Mouse (Mus musculus) liver, postnatal 0 days (tissue): ENCODE measurements around the gene Saxo1. TPM values are rescaled to one million over a fixed set of nuclear protein-coding genes. Genes with fewer than 3 reads are reported as not detected.
A peak's percentile ranks its signal among the peaks of the same experiment; 100 is the strongest.

ENCODE experiments used
- ATAC-seq: fragments of 200-750 bp; cut with Nextera tagmentation; 2 replicates; pipeline ENCODE4 v1.8.0; 2017; ENCODE audit warnings: mild to moderate bottlenecking, moderate library complexity
- DNase-seq: peaks from one replicate; pipeline ENCODE4 v3.0.0-alpha.2; 2016
- H3K27ac ChIP-seq: fragments of 300-500 bp; sonication (generic); 2 replicates; pipeline ENCODE4 v1.5.1; 2014; ENCODE audit warnings: antibody characterized with exemption, moderate library complexity, mild to moderate bottlenecking, low read depth
- H3K27me3 ChIP-seq: fragments of 300-500 bp; sonication (generic); 2 replicates; pipeline ENCODE4 v1.6.1; 2014; ENCODE audit warnings: low read length, control low read depth, mixed read lengths; ENCODE audit not compliant: insufficient read depth
- H3K36me3 ChIP-seq: fragments of 300-500 bp; sonication (generic); replicated peaks from 2 replicates; pipeline ENCODE4 v1.6.1; 2014; ENCODE audit warnings: mild to moderate bottlenecking, control low read depth, low read length, moderate library complexity, mixed read lengths; ENCODE audit not compliant: insufficient read depth
- H3K4me1 ChIP-seq: fragments of 300-500 bp; sonication (generic); 2 replicates; pipeline ENCODE4 v1.6.1; 2014; ENCODE audit warnings: antibody characterized with exemption, mild to moderate bottlenecking, control low read depth; ENCODE audit not compliant: insufficient read depth
- H3K4me2 ChIP-seq: fragments of 300-500 bp; sonication (generic); 2 replicates; pipeline ENCODE4 v1.6.1; 2014; ENCODE audit warnings: low read depth, mild to moderate bottlenecking, low read length, moderate library complexity, mixed read lengths
- H3K4me3 ChIP-seq: fragments of 300-500 bp; sonication (generic); 2 replicates; pipeline ENCODE4 v1.5.1; 2014; ENCODE audit warnings: low read depth, low read length
- H3K9ac ChIP-seq: fragments of 300-500 bp; sonication (generic); replicated peaks from 2 replicates; pipeline ENCODE4 v1.6.1; 2014; ENCODE audit warnings: mild to moderate bottlenecking, moderate library complexity
- H3K9me3 ChIP-seq: fragments of 300-500 bp; sonication (generic); 2 replicates; pipeline ENCODE4 v1.6.1; 2016; ENCODE audit warnings: mild to moderate bottlenecking, control low read depth, low read length, mixed read lengths
- CTCF ChIP-seq: sonication (generic); IDR thresholded peaks from 2 replicates; pipeline ENCODE4 v1.5.1; 2016; ENCODE audit warnings: antibody characterized with exemption, low read depth
- EP300 ChIP-seq: IDR thresholded peaks from 2 replicates; pipeline ENCODE4 v1.6.1; 2016; ENCODE audit warnings: antibody characterized with exemption, low read depth, mild to moderate bottlenecking
- WGBS: fragments of 180-500 bp; shearing (Covaris S2); extraction: QIAGEN DNeasy Blood & Tissue Kit; methylation state at CpG from one replicate; pipeline ENCODE4 v1.1.7; 2014; ENCODE audit not compliant: insufficient replicate concordance; 5-methylcytosine and 5-hydroxymethylcytosine counted together
- polyA plus RNA-seq: library from polyadenylated mRNA; unstranded; fragments of >200 nt; fragmentation: Nextera tagmentation; extraction: Ambion mirVana; gene quantifications from 2 replicates; pipeline ENCODE4 v1.2.1, GENCODE M21; 2015

Gene Saxo1
- polyA plus RNA-seq, 1 experiment from 2014 or later = not detected

DNA sequence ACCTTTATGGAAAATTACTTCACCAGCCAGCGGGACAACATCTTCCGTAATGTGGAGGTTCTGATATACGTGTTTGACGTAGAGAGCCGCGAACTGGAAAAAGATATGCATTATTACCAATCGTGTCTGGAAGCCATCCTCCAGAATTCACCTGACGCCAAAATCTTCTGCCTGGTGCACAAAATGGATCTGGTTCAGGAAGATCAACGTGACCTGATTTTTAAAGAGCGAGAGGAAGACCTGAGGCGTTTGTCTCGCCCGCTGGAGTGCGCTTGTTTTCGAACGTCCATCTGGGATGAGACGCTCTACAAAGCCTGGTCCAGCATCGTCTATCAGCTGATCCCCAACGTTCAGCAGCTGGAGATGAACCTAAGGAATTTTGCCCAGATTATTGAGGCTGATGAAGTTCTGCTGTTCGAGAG lies 18.0 kb upstream of the Saxo1 start:
- Histone ChIP-seq H3K9ac (peak overlapping the region; percentile 99), H3K9me3 (no peaks in the 10 kb centered on the region), H3K4me2 (peak overlapping the region; percentile 94), H3K36me3 (0 out of 2 replicates have a peak, but pooled peaks cover 3% of the 10 kb centered on the region), H3K27me3 (no peaks in the 10 kb centered on the region), H3K4me1 (peaks cover 17% of the 10 kb centered on the region), H3K4me3 (peak overlapping the region; percentile 96), H3K27ac (peak overlapping the region; percentile 99)
- peak; percentile 30 for DNase-seq
- TF ChIP-seq EP300 (no peak), CTCF (no peak)
- ATAC-seq = no peak
- under 1% methylated on average over 20 of the region's 20 CpGs for WGBS

DNA sequence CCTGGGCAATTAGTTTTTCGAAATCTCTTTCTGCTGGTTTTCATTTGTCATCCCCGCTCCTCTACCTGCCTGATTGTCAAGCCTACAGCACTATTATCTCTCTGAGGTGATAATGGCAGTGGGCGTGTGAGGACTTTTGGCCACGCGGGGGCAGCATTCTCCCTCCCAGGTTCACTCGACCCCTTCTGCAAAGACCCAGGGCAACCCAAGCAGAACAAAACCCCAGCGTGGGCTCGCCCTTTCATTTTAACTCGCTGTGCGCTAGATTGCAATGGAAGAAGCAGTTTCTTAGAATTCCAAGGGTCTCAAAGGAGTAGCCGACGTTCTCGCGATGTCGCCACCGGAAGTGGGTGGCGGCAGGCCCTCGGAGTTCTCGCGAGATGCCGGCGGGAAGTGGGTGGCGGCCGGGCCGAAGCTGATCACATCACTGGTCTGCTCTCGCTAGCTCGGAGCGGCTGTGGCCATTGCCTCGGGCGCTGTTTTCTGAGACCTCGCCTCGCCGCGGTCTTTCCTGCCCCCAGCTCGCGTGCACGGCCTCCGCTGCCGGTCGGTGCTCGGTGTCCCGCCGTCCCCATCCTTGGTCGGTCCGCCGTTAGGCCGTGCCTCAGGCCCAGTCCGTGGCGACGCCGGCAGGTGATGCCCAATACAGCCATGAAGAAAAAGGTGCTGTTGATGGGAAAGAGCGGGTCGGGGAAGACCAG lies 17.3 kb upstream of the Saxo1 start, which contains the start of gene Rraga:
Gene Rraga (plus strand): TSS at position 386 of the 701 bp plus-strand sequence.
- H3K9ac ChIP-seq = peak within 1 kb of the TSS; percentile 99
- TF ChIP-seq CTCF = peak; percentile 92
- peak; percentile 97 for TF ChIP-seq EP300
- H3K4me2 ChIP-seq = peak within 1 kb of the TSS; percentile 94
- 0 out of 2 replicates have a peak, but pooled peaks cover 3% of the 10 kb centered on the region for H3K36me3 ChIP-seq
- no peaks in the 10 kb centered on the region for H3K27me3 ChIP-seq
- WGBS = under 1% methylated on average over 53 of the region's 53 CpGs
- H3K9me3 ChIP-seq = no peaks in the 10 kb centered on the region
- peak within 1 kb of the TSS; percentile 96 for H3K4me3 ChIP-seq
- DNase-seq (peak; percentile 97), ATAC-seq (peak; percentile 98)
- H3K4me1 ChIP-seq = peaks cover 17% of the 10 kb centered on the region
- H3K27ac ChIP-seq = peak within 1 kb of the TSS; percentile 99

DNA sequence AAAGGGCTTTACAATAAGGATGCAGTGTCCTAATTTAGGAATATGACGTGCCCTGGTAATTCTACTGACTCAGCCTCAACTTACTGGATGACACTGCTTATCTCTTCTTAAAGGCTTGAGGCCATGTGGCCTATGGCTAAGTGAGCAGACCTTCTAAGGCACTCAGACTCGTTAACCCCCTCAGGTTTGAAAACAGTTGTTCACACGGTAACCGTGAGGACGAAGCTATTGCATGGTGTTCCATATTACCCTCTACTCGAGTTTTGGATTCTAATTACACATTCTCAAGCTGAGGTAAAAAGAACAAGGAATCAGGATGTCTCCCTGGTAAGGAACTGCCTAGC lies 16.8 kb upstream of the Saxo1 start:
- WGBS = 15% methylated on average over 6 of the region's 6 CpGs
- Histone ChIP-seq H3K27ac (peak overlapping the region; percentile 99), H3K27me3 (no peaks in the 10 kb centered on the region), H3K4me2 (peak overlapping the region; percentile 94), H3K9ac (peak overlapping the region; percentile 99), H3K9me3 (no peaks in the 10 kb centered on the region), H3K4me3 (peak overlapping the region; percentile 96), H3K36me3 (0 out of 2 replicates have a peak, but pooled peaks cover 3% of the 10 kb centered on the region), H3K4me1 (peaks cover 17% of the 10 kb centered on the region)
- DNase-seq (no peak), ATAC-seq (peak; percentile 4)
- TF ChIP-seq EP300 (no peak), CTCF (no peak)

DNA sequence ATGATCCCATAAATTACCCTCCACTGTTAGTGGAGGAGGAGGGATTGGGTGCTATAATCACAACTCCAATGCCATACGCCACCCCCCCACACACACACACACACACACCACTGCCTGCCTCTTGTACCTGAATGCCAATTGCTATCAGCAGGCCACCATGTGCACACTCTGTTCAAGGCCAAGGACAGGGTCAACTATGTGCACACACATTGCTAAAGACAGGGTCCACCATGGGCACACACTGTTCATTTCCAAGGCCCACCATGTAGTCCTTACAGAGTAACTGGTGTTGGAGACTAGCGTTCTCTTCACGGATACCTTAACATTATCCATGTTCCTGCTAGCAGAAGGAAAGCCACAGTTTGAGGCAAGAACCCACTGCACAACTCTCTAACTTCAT lies 2.9 kb upstream of the Saxo1 start:
- no peak overlapping the region for H3K4me3 ChIP-seq
- DNase-seq (no peak), ATAC-seq (no peak)
- no peak overlapping the region for H3K27ac ChIP-seq
- 95% methylated on average over 3 of the region's 3 CpGs for WGBS
- no peak overlapping the region for H3K4me2 ChIP-seq
- H3K36me3 ChIP-seq = no peaks in the 10 kb centered on the region
- no peaks in the 10 kb centered on the region for H3K4me1 ChIP-seq
- TF ChIP-seq EP300 = no peak
- no peak for TF ChIP-seq CTCF
- no peaks in the 10 kb centered on the region for H3K9me3 ChIP-seq
- no peak overlapping the region for H3K9ac ChIP-seq
- no peaks in the 10 kb centered on the region for H3K27me3 ChIP-seq

DNA sequence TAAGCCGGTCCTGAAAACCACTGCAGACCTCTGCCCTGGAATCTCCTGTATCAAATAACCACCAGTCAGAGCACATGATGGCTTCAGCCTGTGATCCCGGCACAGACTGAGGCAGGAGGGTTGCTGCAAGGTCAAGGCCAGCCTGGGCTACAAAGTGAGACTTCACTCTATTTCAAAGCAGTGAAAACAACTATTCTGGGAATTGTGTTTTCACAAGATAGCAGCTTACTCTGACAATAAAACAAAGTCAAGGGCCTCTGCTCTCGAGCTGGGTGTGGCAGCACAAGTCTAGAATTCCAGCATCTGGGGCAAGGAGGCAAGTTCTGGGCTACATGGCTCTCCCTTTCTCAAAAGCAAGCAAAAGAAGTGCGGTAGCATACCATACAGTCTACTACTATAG lies 878 bp upstream of the Saxo1 start:
- ATAC-seq (no peak), DNase-seq (no peak)
- Histone ChIP-seq H3K4me1 (no peaks in the 10 kb centered on the region), H3K36me3 (no peaks in the 10 kb centered on the region), H3K4me2 (no peak overlapping the region), H3K9ac (no peak overlapping the region), H3K4me3 (no peak overlapping the region), H3K27me3 (no peaks in the 10 kb centered on the region), H3K9me3 (no peaks in the 10 kb centered on the region), H3K27ac (no peak overlapping the region)
- TF ChIP-seq EP300 (no peak), CTCF (no peak)
- 57% methylated on average over 4 of the region's 4 CpGs for WGBS

DNA sequence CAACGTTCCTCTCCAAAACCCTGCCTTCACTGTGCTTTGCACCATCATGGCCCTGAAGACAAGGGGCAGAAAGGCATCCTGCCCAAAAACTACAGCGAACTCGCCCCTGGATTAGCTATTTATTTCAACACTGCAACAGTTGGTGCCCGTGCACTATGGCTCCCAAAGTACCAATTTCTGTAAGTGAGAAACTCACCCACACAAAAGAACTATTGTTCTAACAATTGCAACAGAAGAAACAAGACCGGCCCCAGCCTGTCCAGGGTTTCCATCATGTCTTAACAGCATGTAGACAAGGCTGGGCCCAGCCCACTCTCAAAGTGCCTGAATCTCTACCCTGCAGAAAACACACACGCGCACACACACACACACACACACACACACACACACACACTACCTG lies 757 bp downstream of the Saxo1 start:
- DNase-seq = no peak
- H3K27ac ChIP-seq = no peak overlapping the region
- no peak overlapping the region for H3K4me2 ChIP-seq
- no peaks in the 10 kb centered on the region for H3K9me3 ChIP-seq
- H3K9ac ChIP-seq = no peak overlapping the region
- TF ChIP-seq CTCF (no peak), EP300 (no peak)
- 69% methylated on average over 7 of the region's 7 CpGs for WGBS
- no peaks in the 10 kb centered on the region for H3K36me3 ChIP-seq
- no peaks in the 10 kb centered on the region for H3K4me1 ChIP-seq
- ATAC-seq = no peak
- H3K4me3 ChIP-seq = no peak overlapping the region
- H3K27me3 ChIP-seq = no peaks in the 10 kb centered on the region
